Mouse (Mus musculus) heart, postnatal 0 days (tissue): Measurements from ENCODE around the gene Rad51d.

Experiments used
- CTCF ChIP-seq: IDR thresholded peaks from 2 replicates; pipeline ENCODE4 v1.5.1; 2016; ENCODE audit warnings: antibody characterized with exemption, control low read depth, low read depth
- EP300 ChIP-seq: IDR thresholded peaks from 2 replicates; pipeline ENCODE4 v1.6.1; 2016; ENCODE audit warnings: antibody characterized with exemption, low read depth

DNA sequence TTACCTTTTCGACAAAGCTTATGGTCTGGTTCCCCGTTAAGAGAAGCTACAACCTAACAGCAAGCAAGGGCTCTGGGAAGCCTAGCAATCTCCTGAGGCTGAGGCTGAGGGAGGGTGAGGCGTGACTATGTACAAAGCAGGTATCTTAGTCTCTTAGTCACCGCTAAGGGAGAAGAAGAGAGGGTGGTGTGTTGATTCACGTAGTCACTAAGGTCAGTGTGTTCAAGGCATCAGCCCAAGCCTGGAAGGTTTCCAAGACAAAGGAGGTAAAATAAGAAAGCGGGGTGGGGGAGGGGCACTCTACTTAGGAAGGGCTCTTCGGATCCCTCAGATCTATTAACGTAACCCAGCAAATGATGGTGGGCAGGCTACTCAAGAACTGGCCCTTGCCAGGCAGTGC is 28.9 kb downstream of the Rad51d start:
- TF ChIP-seq CTCF (no peak), EP300 (no peak)
